Mouse (Mus musculus): ENCODE measurements at regions not wholly inside any gene's neighbourhood (a gene's known extent, or its start where the extent isn't known, plus 50 kb on each side); places are given as distances from the start of the nearest gene placed in this dataset.

- TF ChIP-seq CTCF (IDR thresholded peaks at IDR 0.05 in 2 of 3, conservative IDR thresholded peaks at IDR 0.05 in 1 of 3; ENCODE audit: control insufficient read depth in 1 of 3, insufficient read depth in 1 of 3, low read depth in 2 of 3, low read length in 3 of 3, poor library complexity in 1 of 3, severe bottlenecking in 1 of 3), result no peak
- TF ChIP-seq TCF12 (IDR thresholded peaks at IDR 0.05; ENCODE audit: low read depth, low read length), result no peak
- TF ChIP-seq MXI1 (IDR thresholded peaks at IDR 0.05; ENCODE audit: low read depth, low read length), result no peak
Measured at GRCm38 (mm10) chr8:34735006-34735405, 623.5 kb upstream of the Gm10131 start.

All from MEL (cell line).